Mouse (Mus musculus): ENCODE results near the gene Nxph1.

Nxph1 gene

DNA sequence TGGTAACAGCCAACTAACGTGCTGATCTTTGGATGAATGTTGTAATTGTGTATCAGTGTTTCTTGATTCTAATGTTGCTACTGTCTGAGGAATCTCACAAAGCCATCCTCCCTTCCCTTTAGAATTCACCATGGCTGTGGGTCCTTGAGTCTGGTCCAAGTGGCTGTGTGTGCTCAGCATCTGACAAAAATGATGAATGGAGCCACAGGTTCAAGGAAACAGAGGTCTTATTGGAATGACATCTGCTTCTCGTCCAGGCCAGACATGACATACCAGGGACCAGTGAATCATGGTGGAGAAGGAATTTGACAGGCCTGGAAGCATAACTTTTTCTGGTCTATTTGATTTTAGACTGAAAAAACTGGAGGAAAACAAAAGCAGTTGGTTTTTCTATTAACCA is 22.3 kb downstream of the Nxph1 start:
- no peak for DNase-seq (ENCODE audit: low spot score)

DNA sequence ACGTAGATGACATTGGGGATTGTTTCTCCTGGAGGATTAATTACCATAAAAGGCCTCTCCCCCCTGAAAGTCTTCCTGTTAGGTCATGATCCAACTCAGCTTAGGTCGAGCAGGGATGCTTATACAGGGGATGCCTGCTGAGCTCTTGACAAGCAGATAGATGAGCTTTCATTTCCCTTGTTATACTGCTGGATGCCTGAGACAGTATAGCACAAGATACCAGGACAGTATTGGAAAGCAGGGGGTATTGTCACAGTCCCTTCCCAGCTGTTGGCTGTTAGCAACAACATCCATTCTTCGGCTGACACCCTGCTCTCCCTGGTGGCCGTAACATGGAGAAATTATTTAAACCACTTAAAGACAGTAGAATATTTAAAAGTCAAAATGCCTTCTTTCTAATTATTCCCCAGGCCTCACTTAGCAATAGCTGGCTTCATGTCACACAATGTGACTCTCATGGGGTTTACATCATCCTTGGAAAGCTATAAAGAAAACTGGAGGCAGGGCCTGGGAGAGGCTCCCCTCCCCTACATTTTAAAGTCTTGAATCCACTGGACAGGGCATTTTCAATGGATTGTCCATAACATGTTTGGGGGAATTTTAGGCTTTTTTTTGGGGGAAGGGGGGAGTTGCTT is 31.1 kb downstream of the Nxph1 start:
- DNase-seq (ENCODE audit: low spot score), result no peak

DNA sequence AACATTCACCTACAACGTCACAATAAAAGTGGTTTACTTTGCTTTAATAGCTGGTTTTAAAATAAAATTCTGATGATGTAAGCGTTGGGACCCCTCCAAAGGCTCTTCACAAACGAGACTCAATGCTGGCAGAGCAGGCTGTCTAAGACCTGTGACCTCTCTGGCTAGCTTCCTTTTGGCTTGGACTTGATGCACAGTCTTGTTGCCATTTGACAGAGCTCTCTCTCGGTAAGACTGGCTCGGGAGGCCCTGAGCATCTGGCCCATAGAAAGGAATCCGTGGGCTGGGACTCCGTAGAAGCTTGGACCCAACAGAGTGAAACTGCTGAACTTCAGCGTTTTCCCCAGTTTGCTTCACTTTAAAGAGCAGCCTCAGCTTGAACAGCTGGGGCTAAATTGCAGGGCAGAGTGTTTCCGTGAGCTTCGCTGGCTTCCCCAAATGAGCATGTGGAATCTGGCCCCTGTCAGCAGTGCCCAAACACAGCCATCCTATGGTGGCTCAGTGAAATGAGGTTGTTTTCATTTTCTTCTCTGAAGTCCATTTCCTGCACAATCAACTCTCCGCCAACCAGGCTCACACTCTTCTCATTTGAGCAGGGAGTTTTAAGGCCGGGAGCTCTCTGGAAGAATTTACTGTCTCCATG is 48.2 kb downstream of the Nxph1 start:
- no peak for DNase-seq (ENCODE audit: low spot score)

GRCm38 (mm10) chr6:8997326-8997725 is 49.1 kb downstream of the Nxph1 start:
- no peak for DNase-seq (ENCODE audit: low spot score)

DNA sequence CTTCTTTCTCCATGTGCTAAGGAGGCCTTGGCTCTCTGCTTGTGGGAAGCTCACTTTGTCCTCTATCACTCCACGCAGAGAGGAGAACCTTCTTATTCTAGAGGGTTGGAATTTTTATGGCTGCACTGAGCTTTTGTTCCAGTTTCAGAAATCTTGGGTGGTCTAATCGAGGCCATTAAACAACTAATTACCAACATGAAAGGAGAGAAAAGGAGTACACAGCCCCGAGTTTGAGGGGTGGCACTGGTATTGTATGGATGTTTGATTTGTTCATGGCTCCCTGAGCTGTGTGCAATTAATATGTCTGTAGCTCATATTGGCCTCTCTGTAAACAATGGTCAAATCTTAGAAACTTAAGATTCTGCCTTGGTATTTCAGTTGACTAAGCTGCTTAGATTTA is 54.5 kb downstream of the Nxph1 start:
- no peak for DNase-seq (ENCODE audit: low spot score)

DNA sequence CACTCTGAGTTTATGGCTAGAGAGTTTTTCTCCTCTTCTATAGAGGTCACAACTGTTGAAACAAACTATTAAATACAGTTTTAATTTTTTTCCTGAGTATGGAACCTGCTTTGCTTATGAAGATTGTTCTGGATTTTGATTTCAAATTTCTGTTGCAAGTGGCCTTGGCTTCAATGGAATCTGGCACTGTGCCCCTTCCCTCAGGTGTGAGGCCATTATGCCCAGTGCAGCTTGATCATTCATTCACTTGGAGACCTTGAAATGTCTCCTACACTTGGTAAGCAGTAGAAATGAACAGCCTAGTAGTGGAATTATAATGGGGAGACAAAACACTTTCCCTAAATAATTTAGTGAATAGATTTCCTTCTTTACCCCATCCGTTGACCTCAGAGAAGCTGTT is 78.4 kb downstream of the Nxph1 start:
- no peak for DNase-seq (ENCODE audit: low spot score)

DNA sequence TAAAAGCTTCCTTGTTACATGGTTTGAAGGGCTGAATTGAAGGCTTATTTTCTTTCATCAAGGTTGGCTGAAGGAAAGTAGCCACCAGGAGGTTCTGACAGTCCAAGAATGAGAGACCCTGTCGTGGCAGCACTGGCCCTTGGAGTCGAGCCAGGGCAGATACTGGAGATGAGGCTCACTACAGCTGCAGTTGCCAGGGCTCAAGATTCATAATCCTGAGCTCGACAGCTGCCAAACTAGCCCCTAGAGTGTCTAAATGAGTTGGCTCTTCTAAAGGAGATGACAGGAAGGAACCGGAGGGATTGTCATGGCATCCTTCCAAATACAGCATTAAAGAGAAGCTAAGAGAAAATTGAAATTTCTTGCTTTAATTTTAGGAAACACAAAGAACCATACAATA is 78.9 kb downstream of the Nxph1 start:
- DNase-seq (ENCODE audit: low spot score), result no peak

DNA sequence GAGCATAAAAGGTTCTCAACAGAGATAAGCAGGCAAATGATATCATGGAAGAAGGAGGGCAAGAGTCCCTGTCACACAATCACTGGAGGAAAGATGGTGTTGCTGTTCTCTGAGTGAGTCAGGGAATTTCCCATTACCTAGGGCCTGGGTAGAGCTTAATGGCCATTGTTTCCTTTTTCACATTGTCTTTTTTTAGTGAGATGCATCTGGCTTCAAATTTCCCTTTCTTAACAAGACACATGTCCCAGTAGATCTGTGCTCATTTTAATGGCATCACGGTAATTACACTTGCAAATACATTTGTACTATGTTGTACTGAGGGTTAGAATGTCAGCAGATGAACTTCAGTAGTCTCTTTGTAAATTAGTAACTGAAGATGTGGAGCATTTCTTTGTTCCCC is 80.3 kb downstream of the Nxph1 start:
- no peak for DNase-seq (ENCODE audit: low spot score)

DNA sequence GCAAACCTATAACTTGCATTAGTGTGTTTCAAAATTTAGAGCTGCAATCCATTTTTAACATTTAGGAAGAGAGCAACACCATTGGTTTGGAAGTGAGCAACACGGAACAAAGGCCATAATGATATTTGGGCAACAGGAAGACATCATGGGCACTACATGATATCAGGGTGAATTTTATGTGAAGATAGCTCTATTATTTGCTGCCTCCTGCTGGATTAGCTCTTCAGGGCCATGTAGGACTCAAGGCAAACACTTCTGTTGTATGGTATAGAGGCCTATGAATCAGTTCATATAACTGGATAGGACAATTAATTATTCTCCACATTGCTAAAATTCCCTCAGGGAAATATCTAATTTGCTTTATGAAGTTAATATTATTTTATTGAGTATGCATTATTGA is 91.1 kb downstream of the Nxph1 start:
- no peak for DNase-seq (ENCODE audit: low spot score)

DNA sequence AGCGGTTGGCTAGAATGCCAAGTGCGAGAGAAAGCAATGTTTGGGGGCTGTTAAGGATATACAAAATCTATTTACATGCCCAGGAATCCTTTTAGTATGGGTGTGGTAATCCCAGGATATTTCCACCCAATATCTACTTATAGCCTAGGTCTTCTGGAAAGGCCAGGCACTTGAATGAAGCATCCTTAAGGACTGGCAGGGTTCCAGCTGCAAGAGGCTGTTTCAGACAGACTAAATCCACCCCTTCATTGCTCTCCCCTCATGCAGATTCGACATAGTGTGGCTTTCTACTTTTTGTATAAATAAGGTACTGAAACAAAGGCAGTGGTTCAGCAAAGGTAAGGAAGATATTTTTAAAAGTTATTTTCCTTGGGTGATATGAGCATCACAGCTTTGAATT is 92.8 kb downstream of the Nxph1 start:
- no peak for DNase-seq (ENCODE audit: low spot score)

- no peak for DNase-seq (ENCODE audit: low spot score)
Observed at GRCm38 (mm10) chr6:9042391-9042790, 94.2 kb downstream of the Nxph1 start.

- no peak for DNase-seq (ENCODE audit: low spot score)
Observed at GRCm38 (mm10) chr6:9046815-9047214, 98.6 kb downstream of the Nxph1 start.

DNA sequence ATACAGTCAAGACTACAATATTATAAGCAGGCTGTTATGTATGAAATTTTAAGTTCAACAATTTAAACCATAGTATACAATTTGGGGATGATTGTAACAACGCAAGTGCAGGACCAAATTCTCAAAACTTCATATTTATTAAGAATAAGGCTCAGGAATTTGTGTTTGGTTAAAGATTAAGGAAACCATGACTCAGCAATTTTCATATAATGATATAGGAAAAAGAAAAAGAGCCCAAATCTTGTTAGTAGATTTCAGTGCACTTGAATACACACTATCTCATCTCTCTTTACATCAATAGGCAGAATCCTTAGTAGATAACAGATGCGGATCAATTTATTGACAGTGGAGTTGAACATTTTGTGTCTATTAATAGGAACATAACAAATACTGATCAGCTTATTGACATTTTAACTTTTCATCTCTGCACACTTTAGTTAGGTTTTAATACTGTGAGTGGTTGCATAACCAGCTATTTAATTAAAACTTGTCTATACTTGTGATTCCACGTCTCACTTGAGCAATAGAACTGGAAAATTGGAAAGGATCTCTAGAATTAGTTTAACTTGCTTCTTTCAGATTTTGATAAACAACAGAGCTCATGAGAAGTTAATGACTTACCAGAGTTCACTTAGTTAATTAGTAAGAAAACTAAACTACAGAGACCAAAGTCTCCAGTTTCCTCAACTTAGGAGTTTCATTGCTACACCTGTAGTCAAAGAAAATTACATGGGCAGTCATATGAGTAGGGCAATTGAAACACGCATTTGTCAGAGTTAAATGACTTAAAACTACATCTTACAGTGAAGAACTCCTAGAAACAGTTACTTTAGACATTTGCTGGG is 113.3 kb downstream of the Nxph1 start:
- no peak for DNase-seq (ENCODE audit: low spot score)

DNA sequence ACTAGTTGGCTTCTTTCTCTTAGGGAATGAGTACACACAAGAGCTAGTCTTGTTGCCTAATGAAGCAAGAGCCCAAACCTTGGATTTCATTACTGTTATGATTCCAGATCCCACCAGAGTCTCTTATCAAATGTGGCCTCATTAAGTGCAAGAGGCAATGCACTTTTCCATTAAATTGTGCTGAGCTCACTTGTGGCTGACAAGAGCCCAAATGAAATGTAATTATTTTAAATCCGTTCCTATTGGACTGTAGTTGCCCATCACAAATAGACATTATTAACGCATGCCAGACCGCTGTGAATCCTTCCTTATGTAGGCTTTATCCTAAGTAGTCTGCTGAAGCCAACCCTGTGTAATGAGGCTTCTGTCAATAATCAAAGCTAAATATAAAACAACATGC is 118.2 kb downstream of the Nxph1 start:
- DNase-seq (ENCODE audit: low spot score), result no peak

GRCm38 (mm10) chr6:9069913-9070312 is 121.7 kb downstream of the Nxph1 start:
- no peak for DNase-seq (ENCODE audit: low spot score)

GRCm38 (mm10) chr6:9076463-9076862 is 128.2 kb downstream of the Nxph1 start:
- DNase-seq (ENCODE audit: low spot score), result no peak

DNA sequence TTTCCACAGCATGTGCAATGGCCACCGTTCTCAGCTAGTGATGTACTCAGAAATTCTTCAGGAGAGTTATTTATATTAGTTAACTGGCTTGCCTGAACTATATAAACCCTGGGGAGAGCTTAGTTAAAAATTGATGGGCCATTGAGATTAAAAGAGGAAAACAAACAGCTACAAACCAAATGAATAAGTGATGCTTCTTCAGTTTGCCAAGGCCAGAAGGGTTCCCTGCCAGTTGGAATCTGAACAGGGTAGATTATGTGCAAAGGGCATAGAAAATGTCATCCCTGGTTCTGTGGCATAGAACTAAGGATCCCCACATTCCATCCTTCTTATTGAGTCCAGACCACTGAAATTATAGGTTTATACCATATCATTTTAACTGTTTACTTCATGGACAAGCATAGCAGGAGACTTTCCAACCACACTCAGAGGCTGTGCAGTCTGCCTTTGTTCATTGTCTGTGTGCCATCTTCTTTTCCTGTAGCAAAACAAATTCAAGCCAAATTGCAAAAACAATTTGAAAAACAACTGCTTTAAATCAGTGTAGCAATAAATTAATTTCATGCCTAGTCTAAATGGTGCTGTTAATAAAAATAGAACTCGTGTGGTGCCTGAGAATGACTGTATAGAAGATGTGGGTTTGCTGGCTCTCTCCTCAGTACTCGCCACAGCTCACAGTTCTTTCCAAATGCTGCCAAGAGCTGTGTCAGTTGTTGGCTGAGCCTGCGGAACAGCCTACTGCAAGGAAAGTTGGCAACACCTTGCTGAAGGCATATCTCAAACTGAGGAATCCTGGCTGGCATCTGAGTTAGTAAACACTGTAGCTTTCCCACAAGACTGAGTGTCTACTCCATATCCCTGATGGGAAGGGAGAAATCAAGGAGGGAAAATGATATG is 129.8 kb downstream of the Nxph1 start:
- no peak for DNase-seq (ENCODE audit: low spot score)

- no peak for DNase-seq (ENCODE audit: low spot score)
Observed at GRCm38 (mm10) chr6:9083851-9084250, 135.6 kb downstream of the Nxph1 start.

DNA sequence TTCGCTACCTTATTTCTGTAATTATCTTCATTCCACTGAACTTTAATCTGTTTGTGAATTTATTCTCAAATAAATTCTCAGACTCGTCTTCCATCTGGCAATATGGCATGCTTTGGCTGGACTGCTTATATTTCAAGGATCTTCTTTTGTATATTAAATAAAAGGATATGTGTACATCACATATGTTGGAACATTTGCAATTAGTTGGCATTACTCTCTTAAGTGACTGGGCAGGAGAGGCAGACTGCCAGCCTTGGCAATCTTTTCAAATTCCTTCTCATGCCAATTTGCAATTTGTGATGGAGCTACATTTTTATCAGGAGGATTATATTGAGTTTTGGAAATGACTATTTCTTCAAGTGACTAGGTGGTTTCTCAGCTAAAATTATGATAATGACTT is 149.1 kb downstream of the Nxph1 start:
- no peak for DNase-seq (ENCODE audit: low spot score)

DNA sequence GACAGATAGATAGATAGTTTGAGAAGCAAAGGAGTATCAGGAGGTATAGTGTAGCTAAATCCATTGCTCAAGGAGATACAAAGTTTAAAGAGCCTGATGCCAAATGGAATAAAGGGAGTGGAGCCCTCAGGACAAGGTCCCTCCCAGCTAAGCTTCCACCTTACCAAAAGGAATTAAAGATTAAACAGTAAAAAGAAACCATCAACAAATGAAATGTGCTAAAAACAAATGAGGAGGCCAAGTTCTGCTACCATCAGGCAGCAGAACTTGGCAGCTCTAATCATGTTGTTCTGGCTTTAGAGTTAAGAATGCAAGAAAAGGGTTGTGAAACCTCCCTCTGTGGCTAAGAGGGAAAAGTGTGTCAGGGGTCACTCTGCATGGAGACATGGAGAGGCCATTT is 159.1 kb downstream of the Nxph1 start:
- DNase-seq (ENCODE audit: low spot score), result no peak

GRCm38 (mm10) chr6:9119136-9119535 is 170.9 kb downstream of the Nxph1 start:
- no peak for DNase-seq (ENCODE audit: low spot score)

DNA sequence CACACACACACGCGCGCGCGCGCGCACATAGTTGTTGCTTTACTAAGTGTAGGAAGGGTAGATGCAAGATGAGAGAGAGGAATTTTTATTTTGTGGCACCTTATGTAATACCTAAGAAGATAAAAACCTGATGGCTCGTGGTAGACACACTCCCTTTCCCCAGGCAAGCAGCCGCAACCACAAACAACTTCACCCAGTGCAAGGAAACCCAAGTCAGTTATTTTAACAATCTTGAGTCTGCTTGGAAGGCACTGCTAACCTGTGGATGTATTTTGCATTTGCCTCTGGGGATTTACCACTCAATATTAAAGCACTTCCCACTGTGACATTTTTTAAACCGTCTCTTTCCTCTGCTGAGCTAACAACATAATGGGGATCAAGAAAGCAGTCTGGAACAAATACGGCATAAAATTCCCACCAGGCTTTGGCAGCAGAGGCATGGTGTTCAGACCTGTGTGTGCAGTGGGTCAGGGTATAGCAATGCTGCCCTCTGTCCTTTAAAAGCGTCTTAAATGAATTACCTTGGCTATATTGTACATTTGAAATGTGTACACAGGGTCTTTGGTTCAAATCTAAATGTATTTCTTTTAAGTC is 176.2 kb downstream of the Nxph1 start:
- DNase-seq (ENCODE audit: low spot score), result no peak

Measured in yolk sac, embryonic 10.5 days (tissue).